ENCODE assay signal across 8 mouse cellular contexts in genomic region chr9:64045117-64045890, GRCm38 (mm10). TPM values are rescaled to one million over a fixed set of nuclear protein-coding genes. Genes with fewer than 3 reads are reported as not detected.
DNase-seq lines count a peak whose midpoint lies in the region; ATAC-seq lines count a peak whose summit lies in the region.

No protein-coding gene starts in this region.

- 21% methylated on average over 14 of the region's 14 CpGs for WGBS in midbrain, embryonic 11.5 days
- WGBS in midbrain, embryonic 13.5 days: 29% methylated on average over 14 of the region's 14 CpGs
- WGBS in hindbrain, embryonic 13.5 days: 24% methylated on average over 14 of the region's 14 CpGs
- WGBS in liver, embryonic 12.5 days (ENCODE audit: insufficient replicate concordance): 4% methylated on average over 14 of the region's 14 CpGs

- H3K4me1 ChIP-seq in midbrain, embryonic 11.5 days (ENCODE audit: control insufficient read depth, insufficient read depth, low read length): peaks cover 17% of the 10 kb centered on the region
- H3K4me1 ChIP-seq in midbrain, embryonic 13.5 days (replicated peaks): peaks cover 19% of the 10 kb centered on the region
- H3K4me1 ChIP-seq in hindbrain, embryonic 13.5 days (replicated peaks): peaks cover 15% of the 10 kb centered on the region
- H3K4me1 ChIP-seq in liver, embryonic 12.5 days: peaks cover 99% of the 10 kb centered on the region

- ATAC-seq in midbrain, embryonic 11.5 days (ENCODE audit: low FRiP score): peak; percentile 70
- no peak for ATAC-seq in midbrain, embryonic 13.5 days
- peak; percentile 80 for ATAC-seq in erythroblast, adult 5-6 weeks (replicated peaks; ENCODE audit: low FRiP score, poor library complexity, severe bottlenecking)
- no peak for ATAC-seq in hindbrain, embryonic 13.5 days (ENCODE audit: low FRiP score)
- ATAC-seq in liver, embryonic 12.5 days: peak; percentile 96

- DNase-seq in midbrain, embryonic 11.5 days (ENCODE audit: low spot score, missing footprints): no peak
- peak; percentile 68 for DNase-seq in ovary, postnatal 36 days (ENCODE audit: low spot score)
- no peak for DNase-seq in layer of hippocampus, adult 8-10 months (ENCODE audit: low spot score in 2 of 2)
- DNase-seq in cerebellum, adult 11-12 months: no peak

- H3K27me3 ChIP-seq in midbrain, embryonic 11.5 days (ENCODE audit: control insufficient read depth, insufficient read depth, low read length): no peaks in the 10 kb centered on the region
- H3K27me3 ChIP-seq in midbrain, embryonic 13.5 days: no peaks in the 10 kb centered on the region
- H3K27me3 ChIP-seq in hindbrain, embryonic 13.5 days: no peaks in the 10 kb centered on the region
- no peaks in the 10 kb centered on the region for H3K27me3 ChIP-seq in liver, embryonic 12.5 days (replicated peaks)

- no peak overlapping the region; the same call in 1 of the 2 replicates for H3K27ac ChIP-seq in midbrain, embryonic 11.5 days (ENCODE audit: low read depth, low read length)
- H3K27ac ChIP-seq in midbrain, embryonic 13.5 days: no peak overlapping the region
- 0 out of 2 replicates have a peak overlapping the region, but pooled peaks have one; percentile 40 for H3K27ac ChIP-seq in hindbrain, embryonic 13.5 days
- H3K27ac ChIP-seq in liver, embryonic 12.5 days: peak overlapping the region; percentile 96

- H3K9me3 ChIP-seq in midbrain, embryonic 11.5 days (ENCODE audit: control insufficient read depth, low read length): no peaks in the 10 kb centered on the region
- H3K9me3 ChIP-seq in midbrain, embryonic 13.5 days: no peaks in the 10 kb centered on the region
- no peaks in the 10 kb centered on the region for H3K9me3 ChIP-seq in hindbrain, embryonic 13.5 days
- H3K9me3 ChIP-seq in liver, embryonic 12.5 days (replicated peaks): no peaks in the 10 kb centered on the region

- H3K9ac ChIP-seq in midbrain, embryonic 11.5 days (ENCODE audit: low read length): 0 out of 2 replicates have a peak overlapping the region, but pooled peaks have one; percentile 2
- no peak overlapping the region for H3K9ac ChIP-seq in midbrain, embryonic 13.5 days (replicated peaks)
- H3K9ac ChIP-seq in hindbrain, embryonic 13.5 days: no peak overlapping the region; the same call in 1 of the 2 replicates
- peak overlapping the region; percentile 71 for H3K9ac ChIP-seq in liver, embryonic 12.5 days

- no peak overlapping the region for H3K4me3 ChIP-seq in midbrain, embryonic 11.5 days (ENCODE audit: low read depth, low read length)
- H3K4me3 ChIP-seq in midbrain, embryonic 13.5 days (replicated peaks): no peak overlapping the region
- no peak overlapping the region for H3K4me3 ChIP-seq in hindbrain, embryonic 13.5 days
- peak overlapping the region; percentile 37 for H3K4me3 ChIP-seq in liver, embryonic 12.5 days

- H3K4me2 ChIP-seq in midbrain, embryonic 11.5 days: no peak overlapping the region
- H3K4me2 ChIP-seq in midbrain, embryonic 13.5 days (replicated peaks): no peak overlapping the region
- H3K4me2 ChIP-seq in hindbrain, embryonic 13.5 days: no peak overlapping the region
- H3K4me2 ChIP-seq in liver, embryonic 12.5 days: peak overlapping the region; percentile 65

- no peaks in the 10 kb centered on the region for H3K36me3 ChIP-seq in midbrain, embryonic 11.5 days (ENCODE audit: control insufficient read depth, insufficient read depth, low read length)
- no peaks in the 10 kb centered on the region for H3K36me3 ChIP-seq in midbrain, embryonic 13.5 days
- H3K36me3 ChIP-seq in hindbrain, embryonic 13.5 days: no peaks in the 10 kb centered on the region
- no peaks in the 10 kb centered on the region for H3K36me3 ChIP-seq in liver, embryonic 12.5 days

RNA-seq across cellular contexts. Expression of gene Smad6, which starts 23.4 kb away (rescaled TPM):
- 3.9 and 4.0 TPM in 2 replicates for polyA plus RNA-seq in midbrain, embryonic 11.5 days (2014; fragmentation: Nextera tagmentation; extraction: Ambion mirVana)
- polyA plus RNA-seq in midbrain, embryonic 13.5 days (2015; fragmentation: Nextera tagmentation; extraction: Ambion mirVana): 1.2 and 2.4 TPM in 2 replicates
- not detected in 2 replicates for total RNA-seq in erythroblast, adult 5-6 weeks (2015; ENCODE audit: low replicate concordance)
- 0.60 TPM in 1 of 2 replicates, not detected in the other for total RNA-seq in erythroblast, adult 5-6 weeks (2017; ENCODE audit: low replicate concordance)
- polyA plus RNA-seq in hindbrain, embryonic 13.5 days (2015; fragmentation: Nextera tagmentation; extraction: Ambion mirVana): 2.3 and 2.8 TPM in 2 replicates
- 11.7 and 12.9 TPM in 2 replicates for polyA plus RNA-seq in liver, embryonic 12.5 days (2016; fragmentation: Nextera tagmentation; extraction: Ambion mirVana)
- total RNA-seq in layer of hippocampus, adult 8-10 months (2022): 1 to 10 TPM; 1.7 to 2.5 (median 2.0) TPM

Comparison
In these comparisons a context has a peak if more than half of its experiments do, and no peak if none do; other contexts are left out.
1. ATAC-seq: peak in midbrain, embryonic 11.5 days (single experiment), erythroblast, adult 5-6 weeks (single experiment) and liver, embryonic 12.5 days (single experiment); none in midbrain, embryonic 13.5 days (single experiment) and hindbrain, embryonic 13.5 days (single experiment).
2. H3K9ac ChIP-seq: peak in midbrain, embryonic 11.5 days (single experiment) and liver, embryonic 12.5 days (single experiment); none in midbrain, embryonic 13.5 days (single experiment) and hindbrain, embryonic 13.5 days (single experiment).
3. H3K27ac ChIP-seq: peak in hindbrain, embryonic 13.5 days (single experiment) and liver, embryonic 12.5 days (single experiment); none in midbrain, embryonic 11.5 days (single experiment) and midbrain, embryonic 13.5 days (single experiment).